Mouse (Mus musculus) heart, embryonic 11.5 days (tissue): Measurements from ENCODE around the gene Col6a6. TPM values are rescaled to one million over a fixed set of nuclear protein-coding genes. Genes with fewer than 3 reads are reported as not detected.
"Not testable (repeated sequence)": the region's sequence is repeated elsewhere in the genome, so short reads cannot be mapped to it uniquely, and the experiment has no call there.

ENCODE experiments used
- ATAC-seq: fragments of 200-750 bp; cut with Nextera tagmentation; replicated peaks from 2 replicates; pipeline ENCODE4 v1.8.0; 2017; ENCODE audit warnings: moderate library complexity; ENCODE audit not compliant: insufficient number of reproducible peaks, low FRiP score, low TSS enrichment
- H3K27ac ChIP-seq: fragments of 300-500 bp; sonication (generic); 2 replicates; pipeline ENCODE4 v1.5.1; 2014; ENCODE audit warnings: mild to moderate bottlenecking, low read depth, low read length
- H3K27me3 ChIP-seq: fragments of 300-500 bp; sonication (generic); 2 replicates; pipeline ENCODE4 v1.6.1; 2014; ENCODE audit warnings: mild to moderate bottlenecking, low read length, mixed read lengths; ENCODE audit not compliant: control insufficient read depth, insufficient read depth
- H3K36me3 ChIP-seq: fragments of 300-500 bp; sonication (generic); 2 replicates; pipeline ENCODE4 v1.6.1; 2014; ENCODE audit warnings: mild to moderate bottlenecking, low read length, moderate library complexity, mixed read lengths; ENCODE audit not compliant: control insufficient read depth, insufficient read depth
- H3K4me1 ChIP-seq: fragments of 300-500 bp; sonication (generic); 2 replicates; pipeline ENCODE4 v1.6.1; 2014; ENCODE audit warnings: low read length; ENCODE audit not compliant: control insufficient read depth, insufficient read depth
- H3K4me2 ChIP-seq: fragments of 300-500 bp; sonication (generic); 2 replicates; pipeline ENCODE4 v1.6.1; 2014; ENCODE audit warnings: mild to moderate bottlenecking, moderate library complexity
- H3K4me3 ChIP-seq: fragments of 300-500 bp; sonication (generic); 2 replicates; pipeline ENCODE4 v1.5.1; 2014; ENCODE audit warnings: low read depth, low read length
- H3K9ac ChIP-seq: fragments of 300-500 bp; sonication (generic); 2 replicates; pipeline ENCODE4 v1.6.1; 2014; ENCODE audit warnings: mild to moderate bottlenecking, low read depth, low read length, moderate library complexity
- H3K9me3 ChIP-seq: fragments of 300-500 bp; sonication (generic); replicated peaks from 2 replicates; pipeline ENCODE4 v1.6.1; 2016; ENCODE audit warnings: low read length; ENCODE audit not compliant: control insufficient read depth
- WGBS: fragments of 180-500 bp; shearing (Covaris S2); extraction: QIAGEN DNeasy Blood & Tissue Kit; methylation state at CpG from one replicate; pipeline ENCODE4 v1.1.7; 2014; ENCODE audit not compliant: insufficient replicate concordance; 5-methylcytosine and 5-hydroxymethylcytosine counted together
- polyA plus RNA-seq: library from polyadenylated mRNA; unstranded; fragments of >200 nt; fragmentation: Nextera tagmentation; extraction: Ambion mirVana; gene quantifications from 2 replicates; pipeline ENCODE4 v1.2.1, GENCODE M21; 2014

Gene Col6a6
- polyA plus RNA-seq, 1 experiment from 2014 or later: 0.69 TPM

DNA sequence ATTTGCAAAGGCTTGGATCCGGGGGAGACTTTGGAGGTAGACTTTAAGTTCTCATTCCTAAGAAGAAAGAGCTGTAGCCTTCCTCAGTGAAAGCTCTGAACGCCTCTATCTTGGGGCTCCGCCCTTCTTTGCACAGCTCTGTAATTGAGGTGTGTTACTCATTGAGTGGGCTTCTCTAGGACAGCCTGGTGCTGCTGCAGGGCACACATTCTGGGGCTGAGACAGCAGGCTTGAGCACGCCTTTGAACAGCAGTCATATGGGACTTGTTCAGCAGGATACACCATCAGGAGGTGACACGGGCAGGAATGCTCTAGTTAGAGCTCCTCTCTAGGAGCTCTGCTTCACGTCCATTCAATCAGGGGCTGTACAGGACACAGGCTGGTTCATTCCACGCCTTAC is 162.7 kb downstream of the Col6a6 start:
- no peak for ATAC-seq
- Histone ChIP-seq H3K9ac (no peak overlapping the region), H3K4me1 (no peaks in the 10 kb centered on the region), H3K4me3 (no peak overlapping the region), H3K27ac (no peak overlapping the region), H3K36me3 (peaks cover 17% of the 10 kb centered on the region), H3K27me3 (no peaks in the 10 kb centered on the region), H3K4me2 (no peak overlapping the region), H3K9me3 (no peaks in the 10 kb centered on the region)
- 84% methylated on average over 7 of the region's 7 CpGs for WGBS

DNA sequence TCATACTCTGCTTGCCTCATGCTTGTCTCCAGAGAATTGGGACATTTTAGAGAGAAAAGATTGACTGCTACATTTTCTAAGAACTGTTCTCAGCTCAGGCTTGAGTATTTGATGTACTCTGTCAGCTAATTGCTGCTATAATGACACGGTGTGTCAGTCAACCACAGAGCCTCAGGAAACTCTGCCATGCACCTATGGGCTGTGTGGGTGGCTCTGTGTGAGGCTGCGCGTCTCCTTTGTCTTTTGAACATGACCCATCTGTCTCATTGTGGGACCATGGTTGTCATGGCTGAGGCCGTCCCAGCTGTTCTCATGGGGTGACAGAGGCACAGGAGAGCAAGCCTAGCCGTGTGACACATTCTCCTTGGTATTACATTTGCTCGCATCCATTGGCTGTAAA is 168.1 kb downstream of the Col6a6 start:
- H3K4me2 ChIP-seq: no peak overlapping the region
- H3K4me1 ChIP-seq: no peaks in the 10 kb centered on the region
- H3K36me3 ChIP-seq: peaks cover 12% of the 10 kb centered on the region
- WGBS: 88% methylated on average over 6 of the region's 6 CpGs
- no peak overlapping the region for H3K27ac ChIP-seq
- no peak overlapping the region for H3K4me3 ChIP-seq
- H3K27me3 ChIP-seq: no peaks in the 10 kb centered on the region
- no peaks in the 10 kb centered on the region for H3K9me3 ChIP-seq
- no peak overlapping the region for H3K9ac ChIP-seq
- no peak for ATAC-seq

DNA sequence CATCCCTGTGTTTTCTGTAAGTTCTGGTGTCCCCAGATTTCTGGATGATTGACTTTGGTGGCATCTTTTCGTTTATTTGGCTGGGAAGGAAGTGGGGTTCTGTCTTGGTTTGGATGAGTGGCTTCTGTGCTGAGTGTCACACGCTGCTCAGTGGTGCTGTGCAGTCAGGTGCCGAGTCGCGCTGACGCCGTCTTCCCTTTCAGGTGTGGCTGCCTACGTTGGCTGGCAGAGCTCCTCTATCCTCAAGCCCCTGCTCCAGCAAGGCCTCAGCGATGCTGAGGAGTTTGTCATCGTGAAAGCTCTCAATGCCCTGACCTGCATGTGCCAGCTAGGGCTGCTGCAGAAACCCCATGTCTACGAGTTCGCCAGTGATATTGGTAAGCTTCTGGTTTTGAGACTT is 169.7 kb downstream of the Col6a6 start:
- Histone ChIP-seq H3K4me2 (no peak overlapping the region), H3K9me3 (no peaks in the 10 kb centered on the region), H3K9ac (no peak overlapping the region), H3K4me3 (no peak overlapping the region), H3K36me3 (peaks cover 11% of the 10 kb centered on the region), H3K27ac (no peak overlapping the region), H3K27me3 (no peaks in the 10 kb centered on the region), H3K4me1 (no peaks in the 10 kb centered on the region)
- no peak for ATAC-seq
- WGBS: 92% methylated on average over 12 of the region's 12 CpGs

DNA sequence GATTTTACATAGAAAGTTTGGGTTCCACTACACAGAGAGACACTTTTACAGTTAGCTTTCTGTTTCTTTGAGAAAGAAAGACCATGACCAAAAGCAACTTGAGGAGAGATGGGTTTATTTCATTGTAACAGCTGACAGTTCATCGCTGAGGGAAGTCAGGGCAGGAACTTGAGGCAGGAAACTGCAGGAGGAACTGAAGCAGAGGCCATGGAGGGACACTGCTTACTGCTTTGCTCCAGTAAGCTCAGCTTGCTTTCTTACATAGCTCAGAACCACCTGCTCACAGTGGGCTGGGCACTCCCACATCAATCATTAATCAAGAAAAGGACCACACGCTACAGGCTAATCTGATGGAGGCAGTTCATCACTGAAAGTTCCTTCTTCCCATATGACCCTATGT is 171.8 kb downstream of the Col6a6 start:
- ATAC-seq: no peak
- Histone ChIP-seq H3K27me3 (no peaks in the 10 kb centered on the region), H3K4me2 (no peak overlapping the region), H3K9ac (no peak overlapping the region), H3K4me3 (no peak overlapping the region), H3K4me1 (no peaks in the 10 kb centered on the region), H3K27ac (no peak overlapping the region), H3K36me3 (peaks cover 13% of the 10 kb centered on the region), H3K9me3 (no peaks in the 10 kb centered on the region)
- WGBS: 79% methylated on average over 2 of the region's 2 CpGs

DNA sequence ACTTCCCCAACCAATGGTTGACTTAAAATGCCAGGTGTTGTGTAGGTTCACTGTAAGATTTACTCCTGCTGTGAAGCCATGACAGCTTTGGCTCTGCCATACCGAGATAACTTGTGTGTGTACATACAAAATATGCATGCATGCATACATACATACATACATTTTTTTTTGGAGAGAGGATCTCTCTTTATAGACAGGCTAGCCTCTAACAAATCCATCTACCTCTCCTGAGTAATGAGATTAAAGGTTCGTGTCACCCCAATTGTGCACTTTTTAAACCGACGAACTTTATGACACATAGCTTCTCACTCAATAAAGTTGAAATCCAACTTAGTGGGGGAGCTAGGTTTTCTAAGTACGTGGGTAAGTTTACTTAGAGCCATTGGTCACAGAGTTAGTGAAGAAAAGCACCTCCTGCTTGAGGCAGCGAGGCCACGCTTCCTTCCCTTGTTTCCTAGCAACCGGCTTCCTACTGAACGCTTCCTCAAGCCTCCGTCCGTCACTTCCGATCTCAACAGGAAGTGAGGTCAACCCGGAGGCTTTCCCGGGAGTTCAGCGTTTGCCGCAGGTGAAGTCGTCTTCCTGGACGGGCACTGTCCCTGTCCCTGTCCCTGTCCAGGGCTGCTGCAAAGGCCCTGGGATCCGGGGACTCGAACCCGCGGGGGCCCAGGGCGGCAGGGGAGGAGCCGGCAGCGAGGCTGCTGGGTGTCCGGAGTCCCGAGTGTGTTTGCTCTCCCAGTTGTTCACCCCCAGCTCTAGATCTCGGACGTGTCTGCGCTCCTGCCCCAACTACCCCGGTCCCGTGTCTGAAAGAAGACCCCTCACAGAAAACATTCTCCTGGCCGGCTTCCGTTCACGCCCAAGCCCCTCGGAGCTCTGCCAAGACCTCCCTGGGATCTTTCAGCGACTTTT is 185.2 kb downstream of the Col6a6 start, which contains the start of gene Pik3r4:
Gene Pik3r4 (plus strand): TSS at position 519 of the 912 bp plus-strand sequence.
- Histone ChIP-seq H3K27ac (peak within 1 kb of the TSS; percentile 54; the same call in 1 of the 2 replicates), H3K27me3 (no peaks in the 10 kb centered on the region), H3K4me2 (peak within 1 kb of the TSS; percentile 85), H3K4me3 (peak within 1 kb of the TSS; percentile 96), H3K9me3 (no peaks in the 10 kb centered on the region), H3K9ac (peak within 1 kb of the TSS; percentile 91), H3K36me3 (peaks cover 6% of the 10 kb centered on the region; the same call in 1 of the 2 replicates), H3K4me1 (peaks cover 5% of the 10 kb centered on the region; the same call in 1 of the 2 replicates)
- ATAC-seq: peak; percentile 78
- 5% methylated on average over 37 of the region's 37 CpGs for WGBS

DNA sequence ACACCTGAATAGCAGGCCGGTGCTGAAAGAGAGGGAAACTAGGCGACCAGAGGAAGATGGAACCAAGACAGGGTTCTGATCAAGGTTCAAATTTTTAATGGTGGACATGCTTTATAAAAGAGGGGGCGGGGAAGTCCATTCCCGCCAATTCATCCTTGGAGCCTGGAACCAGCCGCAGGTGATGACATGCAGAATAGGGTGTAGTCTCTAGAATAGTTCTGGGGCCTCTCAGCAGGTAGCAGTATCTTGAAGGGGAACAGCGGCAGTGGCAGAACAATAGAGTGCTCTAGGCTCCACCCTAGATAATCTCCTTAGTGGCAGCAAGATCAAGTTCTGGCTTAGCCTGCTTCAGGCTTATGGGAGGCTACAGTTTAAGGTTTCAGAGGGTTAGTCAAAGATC is 186.6 kb downstream of the Col6a6 start:
- WGBS: 72% methylated on average over 6 of the region's 6 CpGs
- not testable (repeated sequence) for H3K27ac ChIP-seq, ATAC-seq

More for the DNA sequence above, 186.6 kb downstream of the Col6a6 start:
- H3K36me3 ChIP-seq, H3K9me3 ChIP-seq, H3K4me2 ChIP-seq, H3K9ac ChIP-seq, H3K4me3 ChIP-seq, H3K4me1 ChIP-seq, H3K27me3 ChIP-seq: not testable (repeated sequence)

Other genes with a start within 250 kb of the Col6a6 start
- gene Pik3r4, start 185.2 kb downstream of the Col6a6 start, polyA plus RNA-seq: 16.1 and 18.9 TPM in 2 replicates
- gene Col6a5, start 132.5 kb upstream of the Col6a6 start, polyA plus RNA-seq: not detected in 2 replicates